Mouse (Mus musculus) regulatory T cell (primary cell): ENCODE results near the gene Ehd4.

ENCODE experiments used
- in situ Hi-C: fragments of 300-600 bp; cut with MboI, MseI; formaldehyde crosslinking; loops from one replicate; pipeline ENCODE4 v1.15.1; 2025; ENCODE audit warnings: high pct_unique_total_duplicates

The Ehd4 gene

GRCm38 (mm10) chr2:120154361-120154894, at the start of gene Ehd4:
Ehd4 (minus strand) TSS chr2:120154606.
- in situ Hi-C loops: no loop called here

GRCm38 (mm10) chr2:120203742-120204141, 49.3 kb upstream of the Ehd4 start:
- in situ Hi-C loops: no loop called here

GRCm38 (mm10) chr2:120200077-120200476, 45.7 kb upstream of the Ehd4 start:
- in situ Hi-C loops: no loop called here

- in situ Hi-C loops: loop anchor here (5.0 kb wide), 1 partner anchor 94 kb away; no protein-coding TSS in a partner anchor
These were observed 33.8 kb upstream of the Ehd4 start for GRCm38 (mm10) chr2:120188174-120188573.

- in situ Hi-C loops: loop anchor here (5.0 kb wide), 1 partner anchor 95 kb away; no protein-coding TSS in a partner anchor
These were observed 33.2 kb upstream of the Ehd4 start for GRCm38 (mm10) chr2:120187583-120187982.

- in situ Hi-C loops: loop anchor here (5.0 kb wide), 1 partner anchor 97 kb away; no protein-coding TSS in a partner anchor
These were observed 31.3 kb upstream of the Ehd4 start for GRCm38 (mm10) chr2:120185527-120186276.

GRCm38 (mm10) chr2:120178936-120179335, 24.5 kb upstream of the Ehd4 start:
- in situ Hi-C loops: no loop called here

- in situ Hi-C loops: no loop called here
These were observed 19.3 kb upstream of the Ehd4 start for GRCm38 (mm10) chr2:120173718-120174117.

- in situ Hi-C loops: no loop called here
These were observed 17.0 kb upstream of the Ehd4 start for GRCm38 (mm10) chr2:120171362-120171761.

- in situ Hi-C loops: no loop called here
These were observed 16.3 kb upstream of the Ehd4 start for GRCm38 (mm10) chr2:120170726-120171125.

- in situ Hi-C loops: no loop called here
These were observed 15.0 kb upstream of the Ehd4 start for GRCm38 (mm10) chr2:120169382-120169781.

- in situ Hi-C loops: no loop called here
These were observed 13.4 kb upstream of the Ehd4 start for GRCm38 (mm10) chr2:120167763-120168162.

- in situ Hi-C loops: no loop called here
These were observed 11.1 kb upstream of the Ehd4 start for GRCm38 (mm10) chr2:120165474-120165873.

- in situ Hi-C loops: no loop called here
These were observed 5.0 kb upstream of the Ehd4 start for GRCm38 (mm10) chr2:120159434-120159833.

- in situ Hi-C loops: no loop called here
These were observed 4.4 kb upstream of the Ehd4 start for GRCm38 (mm10) chr2:120158846-120159245.

- in situ Hi-C loops: no loop called here
These were observed 3.6 kb upstream of the Ehd4 start for GRCm38 (mm10) chr2:120158016-120158415.

GRCm38 (mm10) chr2:120157606-120158005, 3.2 kb upstream of the Ehd4 start:
- in situ Hi-C loops: no loop called here

- in situ Hi-C loops: no loop called here
These were observed 633 bp downstream of the Ehd4 start for GRCm38 (mm10) chr2:120153586-120154360.

GRCm38 (mm10) chr2:120150571-120150970, 3.8 kb downstream of the Ehd4 start:
- in situ Hi-C loops: no loop called here

- in situ Hi-C loops: no loop called here
These were observed 4.8 kb downstream of the Ehd4 start for GRCm38 (mm10) chr2:120149634-120150033.

- in situ Hi-C loops: no loop called here
These were observed 6.4 kb downstream of the Ehd4 start for GRCm38 (mm10) chr2:120147999-120148398.

GRCm38 (mm10) chr2:120147364-120147763, 7.0 kb downstream of the Ehd4 start:
- in situ Hi-C loops: no loop called here
